Mouse (Mus musculus) myocyte (in vitro differentiated cells): ENCODE measurements at regions not wholly inside any gene's neighbourhood (a gene's known extent, or its start where the extent isn't known, plus 50 kb on each side); places are given as distances from the start of the nearest gene placed in this dataset.

Experiments
- MYOD1 ChIP-seq, 3 experiments: IDR thresholded peaks; one replicate each; pipeline ENCODE4 v1.6.1; 2011; ENCODE audit warnings: control low read depth in 2 of 3, low read depth in 2 of 3, mild to moderate bottlenecking in 2 of 3, moderate library complexity in 1 of 3; ENCODE audit not compliant: insufficient read length in 2 of 3, control insufficient read depth in 1 of 3
- POLR2AphosphoS2 ChIP-seq: IDR thresholded peaks from one replicate; pipeline ENCODE4 v1.6.1; 2011; ENCODE audit warnings: low read depth, control low read depth; ENCODE audit not compliant: insufficient read length

DNA sequence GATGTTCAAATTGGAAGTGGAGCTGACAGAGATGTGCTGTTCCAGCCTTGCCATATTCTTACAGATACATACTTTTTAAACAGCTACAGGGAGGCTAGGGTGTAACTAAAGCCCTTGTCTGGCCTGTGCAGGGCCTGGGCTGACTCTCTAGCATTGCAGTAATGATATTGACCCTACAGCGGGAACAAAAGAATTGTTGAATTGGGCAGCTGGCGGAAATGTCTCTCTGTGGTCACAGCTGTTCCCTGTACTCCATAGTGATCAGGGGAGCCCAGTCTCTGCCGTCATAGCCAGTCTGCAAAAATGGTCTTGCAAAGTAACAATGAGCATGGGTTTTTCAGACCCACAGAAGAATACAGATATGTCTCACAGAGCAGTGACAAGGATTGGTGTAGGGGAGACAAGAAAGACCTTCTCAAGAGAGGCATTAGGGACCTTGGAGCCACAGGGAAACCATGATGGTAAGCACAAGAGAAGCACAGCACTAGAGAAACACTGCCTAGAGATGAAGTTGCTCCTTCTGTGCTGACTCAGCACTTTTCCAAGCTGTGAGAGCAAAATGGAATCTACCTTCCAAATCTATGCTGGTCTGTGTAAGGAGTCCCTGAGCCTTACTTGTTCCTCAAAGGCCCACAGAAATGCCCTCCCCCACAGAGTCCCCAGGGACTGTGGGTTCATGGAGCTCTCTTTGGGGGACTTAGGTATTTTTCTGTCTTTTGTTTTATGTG lies 111.2 kb upstream of the Gm12830 start:
- peak in 2 of 3 experiments; percentile 17 to 43 for TF ChIP-seq MYOD1 (IDR thresholded peaks at IDR 0.05; ENCODE audit: control insufficient read depth in 1 of 3, insufficient read length in 2 of 3, low read depth in 2 of 3)
- no peak for TF ChIP-seq POLR2AphosphoS2
